Mouse (Mus musculus) adrenal gland, postnatal 25 days (tissue): ENCODE results near the gene Adam1b. TPM values are rescaled to one million over a fixed set of nuclear protein-coding genes. Genes with fewer than 3 reads are reported as not detected.

Source experiments
- DNase-seq: peaks from one replicate; pipeline ENCODE4 v3.0.0; 2021; ENCODE audit warnings: mixed read lengths
- total RNA-seq: library from RNA; stranded (reverse); gene quantifications from 2 replicates; pipeline ENCODE4 v1.2.3, GENCODE M21; 2021

Gene Adam1b
- total RNA-seq, 1 experiment from 2014 or later = not detected

GRCm38 (mm10) chr5:121493305-121493704 lies 9.9 kb downstream of the Adam1b start:
- DNase-seq = no peak

- no peak for DNase-seq
Observed at GRCm38 (mm10) chr5:121484801-121485200, 18.4 kb downstream of the Adam1b start.

- no peak for DNase-seq
Observed at GRCm38 (mm10) chr5:121477680-121478079, 25.6 kb downstream of the Adam1b start.

- no peak for DNase-seq
Observed at GRCm38 (mm10) chr5:121476040-121476439, 27.2 kb downstream of the Adam1b start.

GRCm38 (mm10) chr5:121474610-121475009 lies 28.6 kb downstream of the Adam1b start:
- DNase-seq = no peak

- DNase-seq = no peak
Observed at GRCm38 (mm10) chr5:121472411-121472810, 30.8 kb downstream of the Adam1b start.

GRCm38 (mm10) chr5:121469566-121469965 lies 33.7 kb downstream of the Adam1b start:
- no peak for DNase-seq

- no peak for DNase-seq
Observed at GRCm38 (mm10) chr5:121463601-121464250, 39.5 kb downstream of the Adam1b start.

GRCm38 (mm10) chr5:121462967-121463366 lies 40.3 kb downstream of the Adam1b start:
- no peak for DNase-seq

GRCm38 (mm10) chr5:121462171-121462502 lies 41.1 kb downstream of the Adam1b start:
- no peak for DNase-seq

- no peak for DNase-seq
Observed at GRCm38 (mm10) chr5:121461339-121462170, 41.7 kb downstream of the Adam1b start.

GRCm38 (mm10) chr5:121455510-121456265 lies 47.5 kb downstream of the Adam1b start:
- DNase-seq = no peak

GRCm38 (mm10) chr5:121454503-121454782 lies 48.8 kb downstream of the Adam1b start:
- DNase-seq = no peak

GRCm38 (mm10) chr5:121453743-121454502 lies 49.3 kb downstream of the Adam1b start:
- no peak for DNase-seq

- peak; percentile 28 for DNase-seq
Observed at GRCm38 (mm10) chr5:121452906-121453305, 50.3 kb downstream of the Adam1b start.

GRCm38 (mm10) chr5:121452026-121452869 lies 51.0 kb downstream of the Adam1b start, which contains the start of gene Erp29:
TSS of gene Erp29 (minus strand) at chr5:121452506.
- DNase-seq = peak; percentile 100

- DNase-seq = peak; percentile 35
Observed at GRCm38 (mm10) chr5:121451644-121452025, 51.6 kb downstream of the Adam1b start, which contains the start of gene Tmem116. TSS of gene Tmem116 (plus strand) at chr5:121451893.

- DNase-seq = no peak
Observed at GRCm38 (mm10) chr5:121451203-121451602, 52.0 kb downstream of the Adam1b start.

- no peak for DNase-seq
Observed at GRCm38 (mm10) chr5:121450476-121450875, 52.8 kb downstream of the Adam1b start.
